Mouse (Mus musculus) forelimb bud, embryonic 11.5 days (tissue): ENCODE data around the gene Sema3a.
A peak's percentile ranks its signal among the peaks of the same experiment; 100 is the strongest.
"Not testable (repeated sequence)": the region's sequence is repeated elsewhere in the genome, so short reads cannot be mapped to it uniquely, and the experiment has no call there.

Source experiments
- DNase-seq: peaks from one replicate; pipeline ENCODE4 v3.0.0-alpha.2; 2012; ENCODE audit warnings: low read depth, low spot score

The Sema3a gene

GRCm38 (mm10) chr5:13416960-13417710 is 291.9 kb downstream of the Sema3a start:
- no peak for DNase-seq

- DNase-seq = no peak
These were observed 296.2 kb downstream of the Sema3a start for GRCm38 (mm10) chr5:13421276-13421925.

GRCm38 (mm10) chr5:13428702-13429101 is 303.5 kb downstream of the Sema3a start:
- DNase-seq = no peak

- no peak for DNase-seq
These were observed 306.6 kb downstream of the Sema3a start for GRCm38 (mm10) chr5:13431827-13432226.

- no peak for DNase-seq
These were observed 307.4 kb downstream of the Sema3a start for GRCm38 (mm10) chr5:13432574-13432973.

GRCm38 (mm10) chr5:13433303-13433702 is 308.1 kb downstream of the Sema3a start:
- DNase-seq = no peak

GRCm38 (mm10) chr5:13441112-13441511 is 315.9 kb downstream of the Sema3a start:
- no peak for DNase-seq

GRCm38 (mm10) chr5:13460182-13461001 is 335.2 kb downstream of the Sema3a start:
- no peak for DNase-seq

GRCm38 (mm10) chr5:13468856-13469255 is 343.6 kb downstream of the Sema3a start:
- DNase-seq = no peak

GRCm38 (mm10) chr5:13469401-13469800 is 344.2 kb downstream of the Sema3a start:
- no peak for DNase-seq

- no peak for DNase-seq
These were observed 345.1 kb downstream of the Sema3a start for GRCm38 (mm10) chr5:13470057-13470905.

- no peak for DNase-seq
These were observed 352.4 kb downstream of the Sema3a start for GRCm38 (mm10) chr5:13477653-13478052.

- peak; percentile 63 for DNase-seq
These were observed 363.5 kb downstream of the Sema3a start for GRCm38 (mm10) chr5:13488671-13489070.

GRCm38 (mm10) chr5:13495967-13496366 is 370.8 kb downstream of the Sema3a start:
- not testable (repeated sequence) for DNase-seq

- no peak for DNase-seq
These were observed 374.6 kb downstream of the Sema3a start for GRCm38 (mm10) chr5:13499835-13500234.

- no peak for DNase-seq
These were observed 380.8 kb downstream of the Sema3a start for GRCm38 (mm10) chr5:13505839-13506499.

- DNase-seq = no peak
These were observed 383.9 kb downstream of the Sema3a start for GRCm38 (mm10) chr5:13509163-13509562.

GRCm38 (mm10) chr5:13517018-13517417 is 391.8 kb downstream of the Sema3a start:
- no peak for DNase-seq

- no peak for DNase-seq
These were observed 400.4 kb downstream of the Sema3a start for GRCm38 (mm10) chr5:13525597-13525996.

GRCm38 (mm10) chr5:13527037-13527464 is 401.8 kb downstream of the Sema3a start:
- DNase-seq = peak; percentile 31

- DNase-seq = no peak
These were observed 404.0 kb downstream of the Sema3a start for GRCm38 (mm10) chr5:13529226-13529625.
